Mouse (Mus musculus) heart, adult 11 months (tissue): ENCODE results near the gene Grsf1.
A peak's percentile ranks its signal among the peaks of the same experiment; 100 is the strongest.

Source experiments
- DNase-seq: peaks from one replicate; pipeline ENCODE4 v3.0.0; 2022

Grsf1 gene

GRCm38 (mm10) chr5:88675443-88676387 lies at the start of gene Grsf1:
Gene Grsf1 (minus strand): TSS chr5:88676171.
- DNase-seq = peak; percentile 99

GRCm38 (mm10) chr5:88724030-88724429 lies 48.1 kb upstream of the Grsf1 start:
- DNase-seq = peak; percentile 73

- peak; percentile 85 for DNase-seq
Measured at GRCm38 (mm10) chr5:88722213-88722600, 46.2 kb upstream of the Grsf1 start.

GRCm38 (mm10) chr5:88721565-88722212 lies 45.7 kb upstream of the Grsf1 start:
- peak; percentile 93 for DNase-seq

GRCm38 (mm10) chr5:88721003-88721475 lies 45.1 kb upstream of the Grsf1 start:
- DNase-seq = no peak

- DNase-seq = peak; percentile 100
Measured at GRCm38 (mm10) chr5:88720116-88721002, 44.4 kb upstream of the Grsf1 start, which contains the start of gene Mob1b. Gene Mob1b (plus strand): TSS chr5:88720855.

GRCm38 (mm10) chr5:88716983-88717382 lies 41.0 kb upstream of the Grsf1 start:
- DNase-seq = peak; percentile 25

- peak; percentile 61 for DNase-seq
Measured at GRCm38 (mm10) chr5:88712328-88712727, 36.4 kb upstream of the Grsf1 start.

GRCm38 (mm10) chr5:88711618-88712224 lies 35.8 kb upstream of the Grsf1 start:
- DNase-seq = peak; percentile 73

- peak; percentile 36 for DNase-seq
Measured at GRCm38 (mm10) chr5:88711128-88711527, 35.2 kb upstream of the Grsf1 start.

GRCm38 (mm10) chr5:88703551-88703950 lies 27.6 kb upstream of the Grsf1 start:
- DNase-seq = peak; percentile 71

- DNase-seq = peak; percentile 10
Measured at GRCm38 (mm10) chr5:88702041-88702440, 26.1 kb upstream of the Grsf1 start.

GRCm38 (mm10) chr5:88699251-88699913 lies 23.4 kb upstream of the Grsf1 start:
- peak; percentile 62 for DNase-seq

- DNase-seq = peak; percentile 27
Measured at GRCm38 (mm10) chr5:88697291-88697690, 21.3 kb upstream of the Grsf1 start.

- DNase-seq = no peak
Measured at GRCm38 (mm10) chr5:88693057-88693456, 17.1 kb upstream of the Grsf1 start.

- DNase-seq = peak; percentile 51
Measured at GRCm38 (mm10) chr5:88692586-88692985, 16.6 kb upstream of the Grsf1 start.

- DNase-seq = peak; percentile 80
Measured at GRCm38 (mm10) chr5:88691506-88692095, 15.6 kb upstream of the Grsf1 start.

GRCm38 (mm10) chr5:88690681-88691505 lies 14.9 kb upstream of the Grsf1 start:
- DNase-seq = peak; percentile 51

- peak; percentile 57 for DNase-seq
Measured at GRCm38 (mm10) chr5:88689279-88689938, 13.4 kb upstream of the Grsf1 start.
